Mouse (Mus musculus): ENCODE measurements at regions not wholly inside any gene's neighbourhood (a gene's known extent, or its start where the extent isn't known, plus 50 kb on each side); places are given as distances from the start of the nearest gene placed in this dataset.

DNA sequence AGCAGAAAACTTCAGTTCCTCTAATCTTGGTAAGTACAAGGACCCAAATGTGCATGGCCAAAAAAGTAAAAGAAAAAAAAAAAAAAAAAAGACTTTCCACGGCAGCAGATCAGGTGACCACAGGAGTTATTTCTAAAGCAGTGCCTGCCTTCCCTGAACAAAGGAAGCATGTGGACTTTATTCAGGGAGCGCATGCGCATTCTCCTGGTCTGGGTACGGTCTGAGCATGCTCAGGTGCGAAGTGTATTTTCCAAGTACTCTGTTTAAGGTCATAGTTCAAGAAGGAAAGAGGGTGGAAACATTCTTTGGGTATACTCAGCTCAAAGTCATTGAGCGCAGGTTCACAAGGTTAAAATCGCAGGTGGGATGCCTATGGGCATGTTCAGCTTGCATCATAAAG lies 103.1 kb upstream of the Eif4g2 start:
- no peak for TF ChIP-seq CTCF (IDR thresholded peaks at IDR 0.05)
- TF ChIP-seq EP300 (IDR thresholded peaks at IDR 0.05; ENCODE audit: insufficient read depth, low read depth, low read length), result no peak
- no peak for TF ChIP-seq POLR2A (IDR thresholded peaks at IDR 0.05; ENCODE audit: insufficient read depth, low read depth, low read length)
